Mouse (Mus musculus): ENCODE measurements at regions not wholly inside any gene's neighbourhood (a gene's known extent, or its start where the extent isn't known, plus 50 kb on each side); places are given as distances from the start of the nearest gene placed in this dataset.
A peak's percentile ranks its signal among the peaks of the same experiment; 100 is the strongest.
"Not testable (repeated sequence)": the region's sequence is repeated elsewhere in the genome, so short reads cannot be mapped to it uniquely, and the experiment has no call there.

DNA sequence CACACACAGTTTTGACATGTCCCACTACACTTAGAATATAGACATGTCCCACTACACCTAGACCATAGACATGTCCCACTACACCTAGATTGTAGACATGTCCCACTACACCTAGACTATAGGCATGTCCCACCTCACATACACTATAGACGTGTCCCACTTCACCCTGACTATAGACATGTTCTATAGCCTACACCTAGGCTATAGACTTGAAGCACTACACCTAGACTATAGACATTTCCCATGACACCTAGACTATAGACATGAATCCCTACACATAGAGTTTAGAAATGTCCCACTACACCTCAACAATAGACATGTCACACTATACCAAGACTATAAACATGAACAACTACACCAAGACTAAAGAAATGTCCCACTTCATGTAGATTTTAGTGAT is 2580.9 kb downstream of the Gm37988 start:
- no peak for DNase-seq (ENCODE audit: low spot score in 2 of 2)

DNA sequence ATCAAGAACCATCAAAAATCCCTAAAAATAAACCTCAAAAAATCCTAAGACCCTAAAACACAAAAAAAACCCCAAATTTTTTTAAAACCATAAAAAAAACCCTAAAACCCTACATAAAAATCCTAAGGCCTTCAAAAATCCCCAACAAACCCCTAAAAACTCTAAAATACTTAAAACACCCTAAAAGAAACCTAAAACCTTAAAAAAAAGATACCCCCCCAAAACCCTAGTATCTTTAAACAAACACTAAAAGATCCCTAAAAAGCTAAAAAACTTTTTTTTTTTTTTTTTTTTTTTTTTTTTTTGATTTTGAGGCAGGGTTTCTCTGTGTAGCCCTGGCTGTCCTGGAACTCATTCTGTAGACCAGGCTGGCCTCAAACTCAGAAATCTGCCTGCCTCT is 2585.8 kb downstream of the Gm37988 start:
- no peak for DNase-seq (ENCODE audit: low spot score in 2 of 2)

DNA sequence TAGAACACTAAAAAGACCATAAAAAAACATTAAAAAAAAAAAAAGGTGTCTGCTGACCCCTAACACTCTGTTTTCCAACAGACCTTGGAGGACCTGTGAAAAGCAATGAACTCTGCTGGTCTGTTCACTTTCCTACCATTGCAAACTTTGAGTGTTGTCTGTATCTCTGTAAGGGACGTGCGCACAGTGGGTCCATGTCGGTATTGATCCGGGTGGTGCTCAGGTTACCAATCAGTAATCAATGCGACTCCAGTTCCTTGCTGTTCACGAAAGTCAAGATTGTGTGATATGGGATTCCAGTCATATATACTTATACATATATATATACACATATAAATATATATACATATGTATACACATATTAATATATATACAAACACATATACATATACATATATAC is 2586.5 kb downstream of the Gm37988 start:
- no peak for DNase-seq (ENCODE audit: low spot score in 2 of 2)

DNA sequence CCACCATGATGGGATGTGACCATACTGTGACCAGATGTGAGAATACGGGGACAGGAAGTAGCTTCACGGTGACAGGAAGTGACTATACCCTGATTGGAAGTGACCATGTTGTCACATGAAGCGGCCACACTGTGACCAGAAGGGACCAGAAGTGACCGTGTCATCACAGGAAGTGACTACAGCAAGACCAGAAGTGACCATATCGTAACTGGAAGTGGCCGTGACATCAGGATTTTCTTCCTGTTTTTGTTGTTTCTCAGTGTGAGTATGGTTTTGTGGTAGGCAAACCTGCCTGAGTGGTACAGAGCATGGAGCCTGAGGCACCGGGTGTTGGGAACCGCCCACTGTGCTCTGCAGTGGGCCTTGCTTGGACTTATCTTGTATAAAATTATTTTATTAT is 2587.8 kb downstream of the Gm37988 start:
- no peak for DNase-seq (ENCODE audit: low spot score in 2 of 2)

DNA sequence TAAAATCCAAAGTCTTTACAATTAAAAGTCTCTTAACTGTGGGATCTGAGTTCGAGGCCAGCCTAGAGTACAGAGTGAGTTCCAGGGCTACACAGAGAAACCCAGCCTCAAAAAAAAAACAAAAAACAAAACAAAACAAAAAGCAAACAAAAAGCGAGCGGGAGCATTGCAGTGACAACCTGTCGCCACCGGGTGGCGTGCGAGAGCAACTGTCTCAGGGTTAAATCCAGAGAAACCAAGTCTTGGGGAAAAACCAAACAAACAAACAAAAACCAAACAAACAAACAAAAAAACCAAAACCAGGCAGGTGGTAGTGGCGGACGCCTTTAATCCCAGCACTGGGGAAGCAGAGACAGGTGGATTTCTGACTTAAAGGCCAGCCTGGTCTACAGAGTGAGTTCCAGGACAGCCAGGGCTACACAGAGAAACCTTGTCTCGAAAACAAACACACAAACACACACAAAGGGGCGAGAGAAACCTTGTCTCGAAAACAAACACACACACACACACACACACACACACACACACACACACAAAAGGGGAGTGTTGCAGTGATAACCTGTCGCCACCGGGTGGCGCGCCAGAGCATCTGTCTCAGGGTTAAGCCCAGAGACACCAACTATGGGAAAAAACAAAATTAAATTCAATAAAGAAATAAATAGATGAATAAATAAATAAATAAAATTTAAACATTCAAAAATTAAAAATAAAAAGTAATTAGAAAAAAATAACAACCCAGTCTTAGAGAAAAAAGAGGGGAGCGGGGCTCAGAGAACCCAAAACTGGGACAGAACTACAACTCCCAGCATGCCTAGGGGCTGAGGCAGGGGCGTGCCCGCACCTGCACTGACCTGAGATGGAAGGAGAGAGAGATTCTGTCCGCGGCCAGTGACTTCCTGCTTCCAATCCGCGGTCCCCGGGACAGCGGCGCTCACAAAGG is 2589.4 kb downstream of the Gm37988 start:
- DNase-seq (ENCODE audit: low spot score in 2 of 2), result peak; percentile 18 to 21

DNA sequence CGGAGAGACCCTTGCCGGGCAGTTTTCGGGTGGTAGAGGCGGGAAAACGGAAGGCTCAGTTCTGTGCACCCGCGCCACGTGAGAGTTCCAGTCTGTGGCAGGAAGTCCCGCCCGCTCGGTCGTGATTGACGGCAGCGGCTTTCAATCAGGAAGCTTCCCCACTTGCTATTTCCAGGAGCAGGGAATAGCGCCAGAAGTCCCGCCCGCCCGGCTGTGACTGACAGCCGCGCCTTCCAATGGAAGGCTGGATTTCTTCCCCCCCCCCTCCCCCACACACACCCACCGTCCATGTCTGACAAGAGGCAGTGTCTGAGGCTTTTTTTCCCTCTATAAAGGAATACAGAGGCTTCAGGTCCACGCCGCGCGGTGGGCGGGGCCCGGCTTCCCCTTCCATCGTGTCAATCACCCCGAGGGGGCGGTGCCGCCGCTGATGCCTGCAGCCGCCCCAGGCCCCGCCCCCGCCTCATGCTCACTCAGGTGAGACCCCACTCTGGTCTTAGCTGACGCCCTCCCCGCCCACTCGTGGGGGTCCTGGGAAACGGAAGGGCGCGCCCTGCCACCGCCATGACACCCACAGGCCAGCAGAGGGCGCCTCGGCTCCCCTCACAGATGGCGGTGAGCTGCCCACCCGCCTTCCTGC is 2590.2 kb downstream of the Gm37988 start:
- DNase-seq (ENCODE audit: low spot score in 2 of 2), result peak; percentile 85 to 93

DNA sequence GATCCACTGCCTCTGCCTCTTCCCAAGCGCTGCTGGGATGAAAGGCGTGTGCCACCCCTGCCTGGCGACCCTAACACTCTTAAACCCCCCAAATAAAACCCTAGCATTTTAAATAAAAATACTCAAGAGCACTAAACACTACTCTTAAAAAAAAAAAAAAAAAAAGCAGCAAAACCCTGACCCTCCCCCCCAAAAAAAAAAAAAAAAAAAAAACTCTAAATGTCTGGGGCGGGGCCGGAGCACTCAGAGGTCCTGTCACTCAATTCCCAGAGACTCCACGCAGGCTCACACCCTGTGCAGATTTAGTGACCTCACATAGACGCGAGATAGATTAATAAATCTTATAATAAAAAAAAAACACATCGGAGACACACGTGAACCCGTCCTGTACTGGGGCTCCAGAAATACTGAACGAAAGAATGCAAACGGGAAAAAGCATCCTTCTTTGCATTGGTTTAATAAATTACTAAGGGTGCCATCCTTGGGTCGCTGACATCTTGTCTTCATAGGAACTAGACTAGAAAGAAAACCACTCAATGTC is 2591.1 kb downstream of the Gm37988 start:
- no peak for DNase-seq (ENCODE audit: low spot score in 2 of 2)

DNA sequence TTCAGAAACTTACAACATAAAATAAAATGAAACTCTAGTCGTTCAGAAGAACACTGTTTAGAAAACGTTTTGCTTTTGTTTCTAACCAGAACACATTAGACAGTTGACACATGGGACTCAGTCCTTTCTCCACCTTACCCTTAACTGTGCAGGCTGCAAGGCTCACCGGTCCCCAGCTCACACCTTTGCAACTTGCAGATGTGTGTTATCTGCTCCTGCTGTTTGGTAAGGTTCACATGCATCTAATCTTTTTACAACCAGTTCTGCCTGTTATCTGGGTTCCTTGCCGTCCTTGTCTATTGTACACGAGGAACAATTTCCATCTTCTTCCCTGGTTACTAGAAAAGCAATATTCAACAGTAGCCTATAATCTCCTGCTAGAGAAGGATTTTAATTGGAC is 2598.0 kb downstream of the Gm37988 start:
- not testable (repeated sequence) for DNase-seq (ENCODE audit: low spot score in 2 of 2)

DNA sequence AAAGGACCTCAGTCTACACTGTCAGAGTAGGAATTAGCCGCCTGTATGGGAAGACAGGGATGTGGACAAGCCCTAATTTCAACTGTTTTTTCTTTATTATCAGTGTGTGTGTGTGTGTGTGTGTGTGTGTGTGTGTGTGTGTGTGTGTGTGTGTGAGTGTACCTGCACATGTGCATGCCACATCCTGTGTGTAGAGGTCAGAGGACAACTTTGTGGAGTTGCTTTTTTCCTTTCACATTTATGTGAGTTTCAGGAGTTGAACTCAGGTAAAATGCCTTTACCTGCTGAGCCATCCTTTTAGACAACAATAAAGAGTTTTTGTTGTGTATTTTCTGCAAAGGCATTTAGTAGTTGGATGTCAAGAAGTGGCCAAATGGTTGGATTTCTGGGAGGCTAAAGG is 2606.8 kb downstream of the Gm37988 start:
- DNase-seq (ENCODE audit: low spot score in 2 of 2), result no peak

DNA sequence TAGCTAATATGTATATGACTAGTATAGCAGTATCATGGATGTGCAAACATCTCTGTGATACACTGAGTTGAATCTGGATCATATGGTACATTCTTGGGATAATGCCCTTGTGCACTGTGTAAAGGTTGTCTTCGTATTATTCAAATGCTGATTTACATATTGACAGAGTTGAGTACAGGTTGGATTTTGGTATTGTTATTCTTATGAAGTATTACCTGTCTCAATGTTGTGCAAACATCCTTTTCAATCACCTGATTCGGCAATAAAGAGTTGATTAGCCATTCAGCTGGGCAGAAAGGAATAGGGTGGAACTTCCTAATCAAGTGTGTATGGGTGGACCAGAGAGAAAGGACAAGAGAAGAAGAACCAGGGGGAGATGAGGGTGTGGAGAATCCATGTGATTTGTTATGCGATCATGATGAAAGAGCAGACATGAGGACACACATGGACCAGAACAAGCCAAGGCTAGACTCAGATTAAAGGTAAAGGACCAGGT is 2644.0 kb downstream of the Gm37988 start:
- no peak for DNase-seq (ENCODE audit: low spot score in 2 of 2)

DNA sequence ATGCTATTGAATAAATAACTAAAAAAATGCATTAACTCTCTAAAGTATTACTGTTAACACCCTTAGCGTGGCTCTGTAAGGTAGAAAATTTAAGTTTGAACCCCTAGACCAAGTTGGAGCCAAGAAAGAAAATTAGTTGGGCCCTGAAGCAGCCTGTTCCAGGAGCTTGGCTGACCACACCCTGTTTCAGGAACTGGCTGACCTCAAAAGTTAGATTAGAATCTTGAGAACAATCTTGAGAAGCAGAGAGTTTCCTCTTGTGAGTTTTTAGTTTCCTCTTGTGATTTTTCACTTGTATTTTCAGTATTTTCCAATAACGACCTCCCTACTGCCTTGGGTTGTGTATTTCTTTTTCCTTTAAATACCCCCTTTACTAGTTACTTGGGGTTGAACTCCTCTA is 2647.2 kb downstream of the Gm37988 start:
- no peak for DNase-seq (ENCODE audit: low spot score in 2 of 2)

DNA sequence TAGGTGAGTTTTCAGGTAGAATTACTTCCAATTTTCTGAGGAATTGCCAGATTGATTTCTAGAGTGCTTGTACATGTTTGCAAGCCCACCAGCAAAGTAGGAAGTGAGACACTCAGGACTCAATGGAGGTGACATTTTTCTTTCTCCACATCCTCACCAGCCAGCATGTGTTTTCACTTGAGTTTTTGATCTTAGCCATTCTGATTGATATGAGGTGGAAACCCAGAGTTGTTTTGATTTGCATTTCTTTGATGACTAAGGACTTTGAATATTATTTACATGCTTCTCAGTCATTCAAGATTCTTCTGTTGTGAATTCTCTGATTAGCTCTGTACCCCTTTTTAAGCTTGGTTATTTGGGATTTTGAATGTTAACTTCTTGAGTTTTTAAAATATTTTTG is 2650.2 kb downstream of the Gm37988 start:
- no peak for DNase-seq (ENCODE audit: low spot score in 2 of 2)

DNA sequence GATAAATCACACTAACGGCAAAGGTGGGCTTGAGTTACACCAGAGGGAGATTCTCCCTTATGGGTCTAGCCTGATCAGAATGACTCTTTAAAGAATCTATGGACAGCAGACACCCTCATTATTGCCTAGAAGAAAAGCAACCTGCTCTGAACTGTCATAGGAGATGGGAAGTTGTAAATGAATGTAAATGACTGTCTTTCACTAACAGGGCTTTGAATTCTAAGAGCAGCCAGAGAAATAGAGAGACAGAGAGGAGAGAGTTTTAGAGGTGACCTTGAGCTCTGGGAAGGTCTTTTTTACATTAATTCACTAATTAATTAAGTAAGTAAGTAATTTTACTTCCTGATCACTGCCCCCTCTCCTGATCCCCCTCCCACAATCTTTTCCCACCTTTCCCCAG is 2686.4 kb downstream of the Gm37988 start:
- DNase-seq (ENCODE audit: low spot score in 2 of 2), result no peak

DNA sequence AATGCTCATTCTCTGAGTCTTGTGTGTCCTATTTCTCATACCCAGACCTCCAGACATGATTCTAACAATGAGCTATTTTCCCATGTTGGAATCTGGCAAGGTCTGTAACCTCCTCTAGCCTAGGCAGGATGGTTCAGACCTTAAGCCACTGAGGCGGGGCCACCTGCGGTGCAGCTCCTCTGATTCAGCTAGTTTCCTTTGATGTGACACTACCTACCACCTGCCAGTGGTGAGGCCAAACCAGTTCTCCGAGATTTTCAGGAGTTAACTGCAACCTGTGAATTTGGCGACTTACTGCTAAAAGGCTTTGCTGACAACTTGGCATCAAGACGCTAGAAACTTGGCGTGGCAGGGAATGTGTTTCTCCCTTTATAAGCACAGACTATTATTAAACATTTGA is 2691.3 kb downstream of the Gm37988 start:
- no peak for DNase-seq (ENCODE audit: low spot score in 2 of 2)

DNA sequence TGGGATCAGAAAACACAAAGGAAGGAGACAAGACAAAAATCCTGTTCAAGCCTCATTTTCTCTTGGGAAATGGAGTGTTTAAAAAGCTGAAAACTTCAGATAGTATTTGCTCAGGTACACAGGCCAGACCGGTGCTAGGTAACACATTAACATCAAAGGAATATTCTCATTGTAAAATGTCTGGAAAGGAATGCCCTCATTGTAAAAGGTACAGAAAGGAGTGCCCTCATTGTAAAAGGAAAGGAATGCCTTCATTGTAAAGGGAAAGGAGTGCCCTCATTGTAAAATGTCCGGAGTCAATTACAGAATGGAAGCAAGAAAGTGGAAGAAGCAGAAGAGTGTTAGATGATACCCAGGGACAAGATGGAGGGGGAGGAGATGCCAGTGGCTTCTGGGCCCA is 2694.7 kb downstream of the Gm37988 start:
- no peak for DNase-seq (ENCODE audit: low spot score in 2 of 2)

DNA sequence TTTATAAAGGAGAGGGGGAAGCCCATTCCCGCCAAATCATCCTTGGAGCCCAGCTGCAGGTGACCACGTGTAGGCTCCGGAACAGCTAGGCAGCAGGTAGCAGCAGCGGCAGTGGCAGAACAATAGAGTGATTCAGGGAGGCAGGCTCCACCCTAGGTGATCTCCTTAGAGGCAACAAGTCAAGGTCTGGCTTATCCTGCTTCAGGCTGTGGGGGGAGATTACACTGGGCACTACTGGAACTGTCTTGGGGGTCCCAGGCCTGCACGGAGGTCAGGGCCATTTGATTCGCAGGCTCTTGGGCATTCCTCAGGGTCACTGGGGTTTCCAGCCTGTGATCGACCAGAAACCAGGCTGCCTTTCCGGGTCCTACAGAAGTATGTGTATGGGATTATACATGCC is 2711.1 kb downstream of the Gm37988 start:
- DNase-seq (ENCODE audit: low spot score in 2 of 2), result no peak

DNA sequence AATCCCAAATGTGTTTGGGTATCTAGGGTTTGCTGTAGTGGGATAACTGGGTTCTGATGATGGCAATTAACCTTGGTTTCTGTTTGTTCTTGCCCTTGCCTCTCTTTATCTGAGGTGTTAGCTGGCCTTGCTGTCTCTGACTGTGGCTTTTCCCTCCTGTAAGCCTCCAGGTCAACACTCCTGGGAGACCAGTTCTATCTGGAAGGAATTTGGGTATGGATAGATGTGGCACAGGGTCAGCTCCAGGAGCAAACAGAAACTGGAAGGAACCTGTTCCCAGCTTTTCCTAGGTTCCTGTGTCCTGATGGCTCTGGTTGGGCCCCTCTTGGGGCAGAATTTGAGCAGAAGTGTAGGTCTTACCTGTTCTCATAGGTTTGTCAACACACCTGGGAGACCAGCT is 2725.8 kb downstream of the Gm37988 start:
- no peak for DNase-seq (ENCODE audit: low spot score in 2 of 2)

DNA sequence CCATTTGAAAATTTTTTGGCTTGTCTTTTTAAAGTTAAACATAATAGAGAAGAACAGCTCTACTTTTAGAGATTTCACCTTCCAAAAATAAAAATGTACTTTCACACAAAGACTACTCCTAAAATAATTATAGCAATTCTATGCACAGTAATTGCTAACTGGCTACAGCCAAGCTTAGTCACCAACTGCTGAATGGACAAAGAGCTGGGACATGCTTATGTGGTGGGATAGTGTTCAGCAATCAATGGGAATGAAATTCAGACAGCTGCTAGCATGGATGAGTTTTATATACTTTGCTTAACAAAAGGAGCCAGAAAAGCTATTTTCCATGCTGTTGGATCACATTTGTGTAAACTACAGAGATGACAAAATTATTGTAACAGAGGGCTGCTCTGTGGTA is 2727.5 kb downstream of the Gm37988 start:
- DNase-seq (ENCODE audit: low spot score in 2 of 2), result no peak

DNA sequence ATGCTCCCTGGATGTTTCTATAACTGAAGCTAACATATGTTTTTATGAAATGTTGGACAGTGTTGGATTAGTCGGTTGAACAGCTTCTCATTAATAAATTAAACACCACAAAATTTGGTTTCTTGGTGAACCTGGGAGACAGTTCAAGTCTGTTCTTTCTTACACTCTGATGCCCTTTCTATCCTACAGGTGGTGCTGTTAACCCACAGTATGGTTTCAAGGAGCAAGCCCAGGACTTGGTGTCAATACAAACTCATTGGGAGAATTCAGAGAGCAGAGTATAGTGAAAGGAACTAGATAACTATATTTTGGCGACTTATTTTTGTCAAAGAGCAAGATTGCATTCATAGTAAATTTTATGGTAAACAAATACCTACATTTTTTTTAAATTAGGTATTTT is 2735.8 kb downstream of the Gm37988 start:
- no peak for DNase-seq (ENCODE audit: low spot score in 2 of 2)

DNA sequence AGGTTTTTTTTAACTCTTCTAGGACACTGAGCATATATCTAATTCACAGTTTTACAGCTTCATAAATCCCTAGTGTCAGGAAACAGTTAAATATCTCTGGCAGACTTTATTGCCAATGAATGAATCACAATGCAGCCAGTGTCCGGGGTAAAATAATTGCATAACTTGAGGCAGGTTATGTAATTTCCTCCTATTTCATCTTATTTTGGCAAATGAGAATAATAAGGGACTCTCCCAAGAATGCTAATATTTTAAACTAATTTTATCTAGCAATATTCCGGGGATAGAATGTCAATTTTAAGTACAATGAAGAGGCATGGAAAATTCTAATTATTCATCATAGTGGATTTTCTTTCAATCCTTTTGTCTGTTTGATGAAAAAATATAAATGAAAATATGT is 2740.6 kb downstream of the Gm37988 start:
- no peak for DNase-seq (ENCODE audit: low spot score in 2 of 2)

DNA sequence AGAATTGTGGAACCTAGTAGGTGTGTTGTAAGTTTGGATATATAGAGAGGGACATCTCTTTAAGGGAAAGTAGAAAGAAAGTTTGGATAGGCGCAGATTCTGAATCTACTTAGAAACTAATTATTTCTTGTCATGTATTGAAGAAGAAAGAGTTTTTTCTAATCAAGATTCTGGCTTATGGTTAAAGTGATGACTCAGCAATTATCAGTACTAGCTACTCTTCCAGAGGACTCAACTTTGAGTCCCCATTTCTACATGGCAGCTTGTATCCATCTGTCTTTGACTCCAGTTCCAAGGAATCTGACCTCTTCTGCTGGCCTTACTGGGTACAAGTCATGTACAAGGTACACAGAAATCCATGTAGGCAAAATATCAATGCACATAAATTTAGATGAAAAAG is 2767.1 kb downstream of the Gm37988 start:
- DNase-seq (ENCODE audit: low spot score in 2 of 2), result no peak

DNA sequence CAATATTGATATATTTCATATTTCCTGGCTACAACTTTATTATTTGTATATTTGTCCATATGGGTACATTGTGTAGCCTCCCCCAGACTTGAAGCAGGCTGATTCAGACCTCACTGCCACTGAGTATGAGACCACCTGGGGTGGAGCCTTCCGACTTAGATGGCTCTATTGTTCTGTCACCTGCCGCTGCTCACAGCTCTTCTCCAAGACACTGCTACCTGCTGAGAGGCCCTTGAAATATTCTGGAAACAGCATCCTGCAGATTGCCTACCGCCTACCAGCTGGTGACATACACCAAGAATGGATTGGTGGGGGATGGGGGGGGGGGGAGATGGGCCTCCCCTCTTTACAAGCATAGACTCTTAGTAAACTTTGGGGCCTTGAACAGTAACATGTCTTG is 2778.7 kb downstream of the Gm37988 start:
- no peak for DNase-seq (ENCODE audit: low spot score in 2 of 2)

All from adrenal gland, postnatal 4 days (tissue).